Mouse (Mus musculus) hindbrain, embryonic 11.5 days (tissue): ENCODE measurements around the gene Klk10. TPM values are rescaled to one million over a fixed set of nuclear protein-coding genes. Genes with fewer than 3 reads are reported as not detected.

Source experiments
- ATAC-seq: fragments of 200-750 bp; cut with Nextera tagmentation; 2 replicates; pipeline ENCODE4 v1.8.0; 2017; ENCODE audit warnings: mild to moderate bottlenecking, moderate TSS enrichment, moderate library complexity; ENCODE audit not compliant: low FRiP score
- DNase-seq: peaks from one replicate; pipeline ENCODE4 v3.0.0-alpha.2; 2015; ENCODE audit warnings: low spot score
- H3K27ac ChIP-seq: fragments of 300-500 bp; sonication (generic); 2 replicates; pipeline ENCODE4 v1.5.1; 2014; ENCODE audit warnings: mild to moderate bottlenecking, low read depth, low read length
- H3K27me3 ChIP-seq: fragments of 300-500 bp; sonication (generic); 2 replicates; pipeline ENCODE4 v1.6.1; 2014; ENCODE audit warnings: mild to moderate bottlenecking, low read length, moderate library complexity, mixed read lengths; ENCODE audit not compliant: control insufficient read depth, insufficient read depth
- H3K36me3 ChIP-seq: fragments of 300-500 bp; sonication (generic); 2 replicates; pipeline ENCODE4 v1.6.1; 2014; ENCODE audit warnings: mild to moderate bottlenecking, low read length, moderate library complexity, mixed read lengths; ENCODE audit not compliant: control insufficient read depth, insufficient read depth
- H3K4me1 ChIP-seq: fragments of 300-500 bp; sonication (generic); replicated peaks from 2 replicates; pipeline ENCODE4 v1.6.1; 2014; ENCODE audit warnings: low read length, mixed read lengths; ENCODE audit not compliant: control insufficient read depth, insufficient read depth
- H3K4me2 ChIP-seq: fragments of 300-500 bp; sonication (generic); replicated peaks from 2 replicates; pipeline ENCODE4 v1.6.1; 2014; ENCODE audit warnings: mild to moderate bottlenecking, low read depth, low read length
- H3K4me3 ChIP-seq: fragments of 300-500 bp; sonication (generic); 2 replicates; pipeline ENCODE4 v1.5.1; 2014; ENCODE audit warnings: low read depth, low read length
- H3K9ac ChIP-seq: fragments of 300-500 bp; sonication (generic); 2 replicates; pipeline ENCODE4 v1.6.1; 2014; ENCODE audit warnings: low read depth, low read length
- H3K9me3 ChIP-seq: fragments of 300-500 bp; sonication (generic); 2 replicates; pipeline ENCODE4 v1.6.1; 2016; ENCODE audit warnings: low read length; ENCODE audit not compliant: control insufficient read depth
- WGBS: fragments of 180-500 bp; shearing (Covaris S2); extraction: QIAGEN DNeasy Blood & Tissue Kit; methylation state at CpG from one replicate; pipeline ENCODE4 v1.1.7; 2014; 5-methylcytosine and 5-hydroxymethylcytosine counted together
- polyA plus RNA-seq: library from polyadenylated mRNA; unstranded; fragments of >200 nt; fragmentation: Nextera tagmentation; extraction: Ambion mirVana; gene quantifications from 2 replicates; pipeline ENCODE4 v1.2.1, GENCODE M21; 2014

The Klk10 gene
- polyA plus RNA-seq: 0.32 and 0.53 TPM in 2 replicates

DNA sequence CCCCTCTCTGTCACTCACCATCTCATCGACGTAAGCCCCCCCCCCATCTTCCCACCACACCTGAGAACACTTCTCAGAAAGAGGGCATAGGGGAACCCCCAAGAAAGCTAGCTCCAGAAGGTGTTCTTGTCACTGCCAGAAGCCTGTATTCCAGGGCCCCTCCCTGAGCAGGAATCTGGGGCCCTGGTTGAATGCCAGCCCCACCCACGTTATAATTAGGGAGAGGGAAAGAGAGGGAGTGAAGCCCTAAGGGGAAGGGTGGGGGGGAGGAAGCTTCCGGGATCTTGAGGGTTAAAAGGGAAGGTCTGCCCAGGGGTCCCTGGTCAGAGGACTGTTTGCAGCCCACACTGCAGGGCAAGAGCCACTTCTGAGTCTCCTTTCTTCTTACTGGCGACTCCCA is at the start of gene Klk10:
Klk10 (plus strand) TSS at position 290 of the 400 bp plus-strand sequence.
- Histone ChIP-seq H3K36me3 (no peaks in the 10 kb centered on the region), H3K9me3 (no peaks in the 10 kb centered on the region), H3K4me2 (no peak within 1 kb of the TSS), H3K9ac (no peak within 1 kb of the TSS), H3K27ac (no peak within 1 kb of the TSS), H3K4me1 (no peaks in the 10 kb centered on the region), H3K4me3 (no peak within 1 kb of the TSS), H3K27me3 (no peaks in the 10 kb centered on the region)
- no peak for DNase-seq
- WGBS: 46% methylated on average over 5 of the region's 5 CpGs
- ATAC-seq: no peak

DNA sequence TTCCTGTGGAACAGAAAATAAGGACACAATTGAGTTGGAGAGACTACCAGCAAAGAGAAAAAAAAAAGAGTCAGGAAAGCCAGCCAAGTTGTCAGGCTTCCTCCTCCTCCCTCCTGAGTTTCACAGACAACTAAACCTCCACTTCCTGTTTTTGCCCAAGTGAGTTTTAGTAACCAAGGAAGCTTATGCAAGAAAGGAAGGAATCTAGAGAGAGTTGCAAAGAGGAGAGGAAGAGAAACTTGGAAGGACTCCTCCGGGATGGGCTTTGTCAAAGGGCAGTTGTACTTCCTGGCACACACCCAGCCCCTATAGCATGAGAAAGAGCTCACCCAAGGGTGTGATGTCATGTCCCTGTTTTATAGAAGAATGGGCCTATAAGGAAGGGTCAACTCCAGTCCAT is 33.0 kb upstream of the Klk10 start:
- Histone ChIP-seq H3K4me2 (no peak overlapping the region), H3K9me3 (no peaks in the 10 kb centered on the region), H3K9ac (no peak overlapping the region), H3K4me1 (no peaks in the 10 kb centered on the region), H3K4me3 (no peak overlapping the region), H3K27ac (no peak overlapping the region), H3K36me3 (no peaks in the 10 kb centered on the region), H3K27me3 (no peaks in the 10 kb centered on the region)
- DNase-seq: no peak
- ATAC-seq: no peak
- WGBS: 62% methylated on average over 1 of the region's 1 CpGs

DNA sequence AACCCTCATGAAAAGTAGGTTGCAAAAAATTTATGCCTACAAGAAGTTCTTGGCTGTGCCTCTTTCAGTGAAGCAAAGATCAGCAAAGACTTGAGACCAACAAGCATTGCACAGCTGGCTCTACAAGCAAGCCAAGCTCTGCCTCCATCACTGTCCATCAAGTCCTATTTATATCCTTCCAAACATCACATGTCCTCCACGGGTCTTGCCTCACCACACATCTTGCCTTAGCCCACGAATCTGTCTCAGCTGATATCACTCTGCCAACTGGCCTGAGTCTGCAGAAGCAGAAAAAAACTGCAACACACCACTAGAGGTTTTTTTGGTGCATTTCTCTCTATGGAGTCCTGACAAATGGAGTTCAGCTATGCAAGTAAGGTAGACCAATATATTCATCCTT is 28.0 kb upstream of the Klk10 start:
- no peak overlapping the region for H3K4me2 ChIP-seq
- H3K9ac ChIP-seq: no peak overlapping the region
- no peak overlapping the region for H3K4me3 ChIP-seq
- ATAC-seq: no peak
- no peaks in the 10 kb centered on the region for H3K4me1 ChIP-seq
- 80% methylated on average over 2 of the region's 2 CpGs for WGBS
- DNase-seq: no peak
- H3K36me3 ChIP-seq: no peaks in the 10 kb centered on the region
- H3K27me3 ChIP-seq: no peaks in the 10 kb centered on the region
- H3K9me3 ChIP-seq: no peaks in the 10 kb centered on the region
- no peak overlapping the region for H3K27ac ChIP-seq

- DNase-seq (no peak), ATAC-seq (no peak)
- no peaks in the 10 kb centered on the region for H3K4me1 ChIP-seq
- no peak overlapping the region for H3K9ac ChIP-seq
- no peak overlapping the region for H3K4me3 ChIP-seq
- no peak overlapping the region for H3K4me2 ChIP-seq
- H3K9me3 ChIP-seq: no peaks in the 10 kb centered on the region
- H3K27me3 ChIP-seq: no peaks in the 10 kb centered on the region
- 57% methylated on average over 8 of the region's 8 CpGs for WGBS
- no peaks in the 10 kb centered on the region for H3K36me3 ChIP-seq
- no peak overlapping the region for H3K27ac ChIP-seq
Measured at GRCm38 (mm10) chr7:43766484-43766883, 14.4 kb upstream of the Klk10 start.

DNA sequence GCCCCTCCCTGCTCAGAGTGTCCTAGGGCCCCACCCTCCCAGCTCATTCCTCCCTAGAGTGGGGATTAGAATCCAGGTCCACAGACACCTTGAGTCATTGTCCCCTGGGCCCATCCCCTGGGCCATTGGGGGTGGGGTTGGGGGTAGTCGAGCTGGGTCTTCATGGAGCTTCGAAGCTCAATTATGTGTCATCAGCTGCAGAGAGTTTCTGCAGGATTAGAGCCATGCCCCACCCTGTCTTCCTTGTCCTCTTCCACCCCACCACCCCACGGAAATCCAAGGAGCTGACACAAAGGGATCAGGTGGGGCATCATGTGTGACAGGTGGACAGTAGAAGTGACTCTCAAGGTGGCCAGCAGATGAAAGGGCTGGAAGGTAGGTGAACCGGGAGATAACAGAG is 12.2 kb upstream of the Klk10 start, which contains the start of gene Klk12:
Klk12 (plus strand) TSS at position 301 of the 400 bp plus-strand sequence.
- H3K4me2 ChIP-seq: no peak within 1 kb of the TSS
- no peak within 1 kb of the TSS for H3K27ac ChIP-seq
- H3K36me3 ChIP-seq: no peaks in the 10 kb centered on the region
- 85% methylated on average over 4 of the region's 4 CpGs for WGBS
- no peaks in the 10 kb centered on the region for H3K4me1 ChIP-seq
- H3K9ac ChIP-seq: no peak within 1 kb of the TSS
- DNase-seq (no peak), ATAC-seq (no peak)
- H3K27me3 ChIP-seq: no peaks in the 10 kb centered on the region
- no peak within 1 kb of the TSS for H3K4me3 ChIP-seq
- no peaks in the 10 kb centered on the region for H3K9me3 ChIP-seq

- DNase-seq (no peak), ATAC-seq (no peak)
- Histone ChIP-seq H3K27ac (no peak overlapping the region), H3K4me1 (no peaks in the 10 kb centered on the region), H3K36me3 (no peaks in the 10 kb centered on the region), H3K9me3 (no peaks in the 10 kb centered on the region), H3K9ac (no peak overlapping the region), H3K27me3 (no peaks in the 10 kb centered on the region), H3K4me3 (no peak overlapping the region), H3K4me2 (no peak overlapping the region)
- 92% methylated on average over 8 of the region's 8 CpGs for WGBS
Measured at GRCm38 (mm10) chr7:43769636-43770035, 11.2 kb upstream of the Klk10 start.

GRCm38 (mm10) chr7:43770701-43771100 is 10.1 kb upstream of the Klk10 start:
- Histone ChIP-seq H3K27ac (no peak overlapping the region), H3K9ac (no peak overlapping the region), H3K4me1 (no peaks in the 10 kb centered on the region), H3K36me3 (no peaks in the 10 kb centered on the region), H3K27me3 (no peaks in the 10 kb centered on the region), H3K4me3 (no peak overlapping the region), H3K4me2 (no peak overlapping the region), H3K9me3 (no peaks in the 10 kb centered on the region)
- 95% methylated on average over 10 of the region's 10 CpGs for WGBS
- DNase-seq: no peak
- ATAC-seq: no peak

- 96% methylated on average over 6 of the region's 6 CpGs for WGBS
Measured at GRCm38 (mm10) chr7:43771916-43772315, 8.9 kb upstream of the Klk10 start.

GRCm38 (mm10) chr7:43772901-43773300 is 7.9 kb upstream of the Klk10 start:
- Histone ChIP-seq H3K9ac (no peak overlapping the region), H3K4me2 (no peak overlapping the region), H3K4me1 (no peaks in the 10 kb centered on the region), H3K27ac (no peak overlapping the region), H3K27me3 (no peaks in the 10 kb centered on the region), H3K4me3 (no peak overlapping the region), H3K36me3 (no peaks in the 10 kb centered on the region), H3K9me3 (no peaks in the 10 kb centered on the region)
- DNase-seq (no peak), ATAC-seq (no peak)
- 72% methylated on average over 3 of the region's 3 CpGs for WGBS

More at GRCm38 (mm10) chr7:43771916-43772315, 8.9 kb upstream of the Klk10 start:
- Histone ChIP-seq H3K4me2 (no peak overlapping the region), H3K27ac (no peak overlapping the region), H3K9ac (no peak overlapping the region), H3K36me3 (no peaks in the 10 kb centered on the region), H3K27me3 (no peaks in the 10 kb centered on the region), H3K4me1 (no peaks in the 10 kb centered on the region), H3K9me3 (no peaks in the 10 kb centered on the region), H3K4me3 (no peak overlapping the region)
- ATAC-seq (no peak), DNase-seq (no peak)
